ENCODE assay signal across 16 mouse cellular contexts in the genomic region with DNA sequence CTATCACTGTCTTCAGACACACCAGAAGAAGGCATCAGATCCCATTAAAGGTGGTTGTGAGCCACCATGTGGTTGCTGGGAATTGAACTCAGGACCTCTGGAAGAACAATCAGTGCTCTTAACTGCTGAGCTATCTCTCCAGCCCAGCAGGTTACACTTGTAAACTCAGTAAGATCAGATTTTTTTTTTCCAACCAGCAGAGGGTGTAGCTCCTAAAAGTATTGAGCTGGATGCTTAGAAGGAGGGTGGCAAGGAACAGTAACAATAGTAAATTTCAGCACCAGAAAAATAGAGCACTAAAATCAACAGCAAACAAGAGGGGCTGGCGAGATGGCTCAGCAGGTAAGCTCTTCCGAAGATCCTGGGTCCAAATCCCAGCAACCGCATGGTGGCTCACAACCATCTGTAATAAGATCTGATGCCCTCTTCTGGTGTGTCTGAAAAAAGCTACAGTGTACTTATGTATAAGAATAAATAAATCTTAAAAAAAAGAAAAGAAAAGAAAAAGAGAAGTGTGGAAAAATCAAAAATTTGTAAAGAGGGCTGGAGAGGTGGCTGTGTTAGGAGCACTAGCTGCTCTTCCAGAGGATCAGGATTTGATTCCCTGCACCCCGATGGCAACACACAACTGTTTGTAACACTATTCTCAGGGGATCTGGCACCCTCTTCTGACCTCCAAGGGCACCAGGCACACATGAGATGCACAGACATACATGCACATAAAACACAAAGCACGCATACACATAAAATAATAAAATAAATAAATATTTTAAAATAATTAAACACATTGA. TPM values are rescaled to one million over a fixed set of nuclear protein-coding genes. Genes with fewer than 3 reads are reported as not detected.
A peak's percentile ranks its signal among the peaks of the same experiment; 100 is the strongest.
DNase-seq lines count a peak whose midpoint lies in the region; ATAC-seq and TF ChIP-seq lines count a peak whose summit lies in the region.
"Had no signal": no experiment of that assay in that cellular context is flagged by ENCODE, and none has a peak within 500 bp of the region (broad histone marks: within the 10 kb centered on the region; RNA-seq: fewer than 3 reads in every experiment).

No protein-coding gene starts in this region.

- H3K4me3 ChIP-seq in forebrain, postnatal 0 days (ENCODE audit: low read depth, low read length): no peak overlapping the region
- no peak overlapping the region for H3K4me3 ChIP-seq in forebrain, embryonic 16.5 days (replicated peaks; ENCODE audit: low read length)
- H3K4me3 ChIP-seq in layer of hippocampus, adult 2 months: no peak overlapping the region
- H3K4me3 ChIP-seq in liver, embryonic 12.5 days: no peak overlapping the region
- H3K4me3 ChIP-seq: neural tube, embryonic 15.5 days had no signal

- TF ChIP-seq CTCF in forebrain, postnatal 0 days (IDR thresholded peaks at IDR 0.05; ENCODE audit: low read depth): peak; percentile 43
- TF ChIP-seq CTCF in layer of hippocampus, adult 2 months (conservative IDR thresholded peaks at IDR 0.05): peak; percentile 68

- H3K9ac ChIP-seq in forebrain, postnatal 0 days: no peak overlapping the region
- no peak overlapping the region for H3K9ac ChIP-seq in forebrain, embryonic 16.5 days (replicated peaks; ENCODE audit: low read depth, low read length)
- H3K9ac ChIP-seq in liver, embryonic 12.5 days: no peak overlapping the region
- H3K9ac ChIP-seq: neural tube, embryonic 15.5 days had no signal

- H3K27me3 ChIP-seq in forebrain, postnatal 0 days (ENCODE audit: insufficient read depth, low read length): no peaks in the 10 kb centered on the region
- H3K27me3 ChIP-seq in forebrain, embryonic 16.5 days (replicated peaks; ENCODE audit: control insufficient read depth, insufficient read depth, low read length): no peaks in the 10 kb centered on the region
- H3K27me3 ChIP-seq in liver, embryonic 12.5 days (replicated peaks): peaks cover 18% of the 10 kb centered on the region
- H3K27me3 ChIP-seq: neural tube, embryonic 15.5 days had no signal

- no peak for ATAC-seq in forebrain, postnatal 0 days
- ATAC-seq in forebrain, embryonic 16.5 days: no peak
- ATAC-seq in liver, embryonic 12.5 days: no peak

- DNase-seq in forebrain, postnatal 0 days: peak; percentile 57
- DNase-seq in layer of hippocampus, adult 2 months (ENCODE audit: low spot score in 2 of 2): no peak
- no peak for DNase-seq in layer of hippocampus, postnatal 14 days (ENCODE audit: low spot score in 2 of 2)
- DNase-seq in 3T3-L1 (ENCODE audit: low read depth, low spot score) (peak; percentile 48), ZHBTc4 (ENCODE audit: low read depth, low spot score) (peak; percentile 64)
- DNase-seq in cerebellum, postnatal 10 days: no peak
- DNase-seq: cerebellum, adult 11-12 months; kidney, adult 18-20 months; kidney, postnatal 4 days; liver; thymus, postnatal 4 days had no signal

- WGBS in forebrain, postnatal 0 days: 75% methylated on average over 5 of the region's 5 CpGs
- 83% methylated on average over 5 of the region's 5 CpGs for WGBS in forebrain, embryonic 16.5 days
- 67% methylated on average over 5 of the region's 5 CpGs for WGBS in liver, embryonic 12.5 days (ENCODE audit: insufficient replicate concordance)

- H3K27ac ChIP-seq in forebrain, postnatal 0 days (ENCODE audit: low read depth, low read length): no peak overlapping the region
- no peak overlapping the region for H3K27ac ChIP-seq in forebrain, embryonic 16.5 days (ENCODE audit: low read length)
- no peak overlapping the region for H3K27ac ChIP-seq in layer of hippocampus, adult 2 months
- H3K27ac ChIP-seq in liver, embryonic 12.5 days: no peak overlapping the region
- H3K27ac ChIP-seq: macrophage; neural tube, embryonic 15.5 days had no signal

- no peak overlapping the region for H3K4me2 ChIP-seq in forebrain, postnatal 0 days (ENCODE audit: low read depth)
- no peak overlapping the region for H3K4me2 ChIP-seq in forebrain, embryonic 16.5 days (ENCODE audit: low read length)
- no peak overlapping the region for H3K4me2 ChIP-seq in liver, embryonic 12.5 days
- H3K4me2 ChIP-seq: neural tube, embryonic 15.5 days had no signal

- H3K4me1 ChIP-seq in forebrain, postnatal 0 days (ENCODE audit: insufficient read depth): no peaks in the 10 kb centered on the region
- H3K4me1 ChIP-seq in forebrain, embryonic 16.5 days (replicated peaks; ENCODE audit: control insufficient read depth, insufficient read depth, low read length): no peaks in the 10 kb centered on the region
- H3K4me1 ChIP-seq in liver, embryonic 12.5 days: 0 out of 2 replicates have a peak, but pooled peaks cover 5% of the 10 kb centered on the region
- H3K4me1 ChIP-seq: neural tube, embryonic 15.5 days had no signal

- no peaks in the 10 kb centered on the region for H3K9me3 ChIP-seq in forebrain, postnatal 0 days (ENCODE audit: low read length)
- no peaks in the 10 kb centered on the region for H3K9me3 ChIP-seq in forebrain, embryonic 16.5 days (ENCODE audit: control insufficient read depth, low read length)
- no peaks in the 10 kb centered on the region for H3K9me3 ChIP-seq in liver, embryonic 12.5 days (replicated peaks)
- H3K9me3 ChIP-seq: G1E; neural tube, embryonic 15.5 days had no signal

- no peaks in the 10 kb centered on the region for H3K36me3 ChIP-seq in forebrain, postnatal 0 days (ENCODE audit: insufficient read depth)
- H3K36me3 ChIP-seq in forebrain, embryonic 16.5 days (ENCODE audit: control insufficient read depth, insufficient read depth): no peaks in the 10 kb centered on the region
- H3K36me3 ChIP-seq in liver, embryonic 12.5 days: no peaks in the 10 kb centered on the region
- H3K36me3 ChIP-seq: G1E; neural tube, embryonic 15.5 days had no signal

RNA-seq across cellular contexts. Expression of a gene that starts 18.7 kb away (rescaled TPM):
- total RNA-seq in forebrain, postnatal 0 days (2014; rRNA removed): 24.7 and 26.1 TPM in 2 replicates
- polyA plus RNA-seq in forebrain, postnatal 0 days (2015; fragmentation: Nextera tagmentation; extraction: Ambion mirVana): 23.2 and 31.1 TPM in 2 replicates
- 23.8 and 23.9 TPM in 2 replicates for polyA plus RNA-seq in forebrain, embryonic 16.5 days (2015; fragmentation: Nextera tagmentation; extraction: Ambion mirVana)
- total RNA-seq in layer of hippocampus, adult 2 months (2021): 10 to 100 TPM; 12.1 to 12.9 TPM
- 10 to 100 TPM; 14.0 to 14.8 TPM for total RNA-seq in layer of hippocampus, postnatal 14 days (2021)
- polyA plus RNA-seq in liver, embryonic 12.5 days (2016; fragmentation: Nextera tagmentation; extraction: Ambion mirVana): 22.5 and 24.6 TPM in 2 replicates

RNA-seq across cellular contexts. Expression of a gene that starts 43.9 kb away (rescaled TPM):
- 181 and 195 TPM in 2 replicates for total RNA-seq in forebrain, postnatal 0 days (2014; rRNA removed)
- 228 and 256 TPM in 2 replicates for polyA plus RNA-seq in forebrain, postnatal 0 days (2015; fragmentation: Nextera tagmentation; extraction: Ambion mirVana)
- polyA plus RNA-seq in forebrain, embryonic 16.5 days (2015; fragmentation: Nextera tagmentation; extraction: Ambion mirVana): 191 and 193 TPM in 2 replicates
- 100 to 1,000 TPM; 209 to 214 TPM for total RNA-seq in layer of hippocampus, adult 2 months (2021)
- 100 to 1,000 TPM; 165 to 178 TPM for total RNA-seq in layer of hippocampus, postnatal 14 days (2021)
- polyA plus RNA-seq in liver, embryonic 12.5 days (2016; fragmentation: Nextera tagmentation; extraction: Ambion mirVana): 219 and 232 TPM in 2 replicates

Comparison
In these comparisons a context has a peak if more than half of its experiments do, and no peak if none do; other contexts are left out.
1. DNase-seq: peak in forebrain, postnatal 0 days (single experiment), 3T3-L1 (single experiment) and ZHBTc4 (single experiment); none in layer of hippocampus, adult 2 months (0 of 2), layer of hippocampus, postnatal 14 days (0 of 2) and cerebellum, postnatal 10 days (0 of 2).